Mouse (Mus musculus) kidney, postnatal 0 days (tissue): Measurements from ENCODE around the gene Tceal7. TPM values are rescaled to one million over a fixed set of nuclear protein-coding genes. Genes with fewer than 3 reads are reported as not detected.
A peak's percentile ranks its signal among the peaks of the same experiment; 100 is the strongest.
"Not testable (repeated sequence)": the region's sequence is repeated elsewhere in the genome, so short reads cannot be mapped to it uniquely, and the experiment has no call there.

Experiments
- ATAC-seq: fragments of 200-750 bp; cut with Nextera tagmentation; replicated peaks from 2 replicates; pipeline ENCODE4 v1.8.0; 2017; ENCODE audit warnings: low read depth, moderate number of reproducible peaks, moderate TSS enrichment, moderate library complexity; ENCODE audit not compliant: low FRiP score
- DNase-seq: peaks from one replicate; pipeline ENCODE4 v3.0.0-alpha.2; 2016; ENCODE audit warnings: low spot score
- H3K27ac ChIP-seq: fragments of 300-500 bp; sonication (generic); 2 replicates; pipeline ENCODE4 v1.5.1; 2014; ENCODE audit warnings: mild to moderate bottlenecking
- H3K27me3 ChIP-seq: fragments of 300-500 bp; sonication (generic); 2 replicates; pipeline ENCODE4 v1.6.1; 2014; ENCODE audit warnings: low read length, mixed read lengths; ENCODE audit not compliant: insufficient read depth
- H3K36me3 ChIP-seq: fragments of 300-500 bp; sonication (generic); 2 replicates; pipeline ENCODE4 v1.6.1; 2014; ENCODE audit warnings: low read length, mixed read lengths; ENCODE audit not compliant: insufficient read depth
- H3K4me1 ChIP-seq: fragments of 300-500 bp; sonication (generic); replicated peaks from 2 replicates; pipeline ENCODE4 v1.6.1; 2014; ENCODE audit warnings: antibody characterized with exemption, low read length, mixed read lengths; ENCODE audit not compliant: insufficient read depth
- H3K4me2 ChIP-seq: fragments of 300-500 bp; sonication (generic); 2 replicates; pipeline ENCODE4 v1.6.1; 2014; ENCODE audit warnings: mild to moderate bottlenecking, low read length, moderate library complexity, mixed read lengths
- H3K4me3 ChIP-seq: fragments of 300-500 bp; sonication (generic); replicated peaks from 2 replicates; pipeline ENCODE4 v1.5.1; 2014; ENCODE audit warnings: low read depth, low read length
- H3K9ac ChIP-seq: fragments of 300-500 bp; sonication (generic); 2 replicates; pipeline ENCODE4 v1.6.1; 2014; ENCODE audit warnings: low read depth, low read length
- H3K9me3 ChIP-seq: fragments of 300-500 bp; sonication (generic); replicated peaks from 2 replicates; pipeline ENCODE4 v1.6.1; 2016; ENCODE audit warnings: low read length, inconsistent platforms, mixed read lengths
- CTCF ChIP-seq: IDR thresholded peaks from 2 replicates; pipeline ENCODE4 v1.5.1; 2016; ENCODE audit warnings: antibody characterized with exemption, low read depth, mild to moderate bottlenecking, moderate library complexity
- WGBS: fragments of 180-500 bp; shearing (Covaris S2); extraction: QIAGEN DNeasy Blood & Tissue Kit; methylation state at CpG from one replicate; pipeline ENCODE4 v1.1.7; 2014; 5-methylcytosine and 5-hydroxymethylcytosine counted together
- microRNA-seq: library from miRNA; unstranded; fragments of <30 nt; microRNA quantifications from one replicate; pipeline ENCODE4, GENCODE M21; 2016
- polyA plus RNA-seq: library from polyadenylated mRNA; unstranded; fragments of >200 nt; fragmentation: Nextera tagmentation; extraction: Ambion mirVana; gene quantifications from 2 replicates; pipeline ENCODE4 v1.2.1, GENCODE M21; 2015

Gene Tceal7
- polyA plus RNA-seq, 1 experiment from 2014 or later, result 0.16 TPM

GRCm38 (mm10) chrX:136268173-136268572 lies 53.6 kb downstream of the Tceal7 start:
- ATAC-seq, result no peak
- 67% methylated on average over 4 of the region's 4 CpGs for WGBS
- DNase-seq, result no peak

GRCm38 (mm10) chrX:136269743-136270392 lies 55.3 kb downstream of the Tceal7 start, which contains the start of gene Bex3:
Bex3 (plus strand) TSS chrX:136270253.
- peak within 1 kb of the TSS; percentile 39 for H3K4me3 ChIP-seq
- 0 out of 2 replicates have a peak within 1 kb of the TSS, but pooled peaks have one; percentile 31 for H3K9ac ChIP-seq
- not testable (repeated sequence) for H3K36me3 ChIP-seq, H3K4me1 ChIP-seq, DNase-seq, H3K9me3 ChIP-seq, H3K27me3 ChIP-seq
- peak within 1 kb of the TSS; percentile 44 for H3K4me2 ChIP-seq
- 66% methylated on average over 5 of the region's 30 CpGs for WGBS
- peak; percentile 96 for ATAC-seq
- H3K27ac ChIP-seq, result peak within 1 kb of the TSS; percentile 60; the same call in 1 of the 2 replicates

More at GRCm38 (mm10) chrX:136268173-136268572, 53.6 kb downstream of the Tceal7 start:
- Histone ChIP-seq H3K4me1 (no peaks in the 10 kb centered on the region), H3K36me3 (no peaks in the 10 kb centered on the region), H3K9me3 (no peaks in the 10 kb centered on the region), H3K4me2 (no peak overlapping the region), H3K27ac (no peak overlapping the region), H3K4me3 (no peak overlapping the region), H3K9ac (no peak overlapping the region), H3K27me3 (no peaks in the 10 kb centered on the region)
- no peak for TF ChIP-seq CTCF

GRCm38 (mm10) chrX:136270393-136271111 lies 56.0 kb downstream of the Tceal7 start:
- Histone ChIP-seq H3K27ac (peak overlapping the region; percentile 60; the same call in 1 of the 2 replicates), H3K4me2 (peak overlapping the region; percentile 44), H3K4me3 (peak overlapping the region; percentile 39), H3K9ac (0 out of 2 replicates have a peak overlapping the region, but pooled peaks have one; percentile 31)
- ATAC-seq (peak; percentile 47), DNase-seq (peak; percentile 68)
- not testable (repeated sequence) for H3K9me3 ChIP-seq, H3K27me3 ChIP-seq, H3K36me3 ChIP-seq, H3K4me1 ChIP-seq
- 20% methylated on average over 10 of the region's 60 CpGs for WGBS

DNA sequence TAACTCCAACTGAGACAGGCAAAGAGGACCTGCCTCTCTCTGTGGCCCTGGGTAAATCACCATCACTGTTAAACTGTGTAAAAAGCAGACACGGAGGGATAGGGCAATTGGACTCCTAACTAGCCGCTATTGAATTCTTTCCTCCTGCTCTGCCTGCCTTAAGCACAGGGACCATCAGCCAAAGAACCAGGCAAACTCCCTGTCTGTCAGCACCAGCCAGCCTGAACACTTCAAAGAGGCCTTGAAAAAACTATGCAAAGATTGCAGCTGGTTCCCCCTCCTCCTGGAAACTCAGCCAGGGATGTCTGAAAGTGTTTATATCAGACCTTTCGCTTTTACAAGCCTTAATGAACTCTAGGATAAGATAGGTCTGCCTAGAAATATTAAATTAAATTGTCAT lies 60.0 kb downstream of the Tceal7 start:
- H3K4me1 ChIP-seq, result no peaks in the 10 kb centered on the region
- no peaks in the 10 kb centered on the region for H3K9me3 ChIP-seq
- no peak overlapping the region for H3K27ac ChIP-seq
- ATAC-seq, result no peak
- H3K4me3 ChIP-seq, result no peak overlapping the region
- no peak overlapping the region for H3K4me2 ChIP-seq
- H3K36me3 ChIP-seq, result no peaks in the 10 kb centered on the region
- 26% methylated on average over 3 of the region's 3 CpGs for WGBS
- DNase-seq, result peak; percentile 35
- H3K27me3 ChIP-seq, result no peaks in the 10 kb centered on the region
- TF ChIP-seq CTCF, result no peak
- H3K9ac ChIP-seq, result no peak overlapping the region

DNA sequence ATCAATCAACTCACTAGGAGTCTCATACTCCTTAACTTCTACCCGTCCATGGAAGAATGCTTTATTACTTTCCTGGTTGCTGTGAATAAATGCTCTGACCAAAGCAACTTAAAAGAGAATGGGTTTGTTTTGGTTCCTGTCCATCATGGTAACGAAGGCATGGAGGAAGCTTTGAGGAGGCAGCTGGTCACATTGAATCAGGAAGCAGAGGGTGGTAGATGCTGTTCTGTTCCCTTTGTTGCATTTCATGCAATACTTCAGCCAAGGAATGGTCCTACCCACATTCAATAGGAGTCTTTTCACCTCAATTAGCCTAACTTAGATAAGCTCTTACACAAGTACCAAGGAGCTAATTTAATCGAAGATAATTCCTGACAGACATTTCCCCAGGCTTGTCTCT lies 60.8 kb downstream of the Tceal7 start:
- 54% methylated on average over 3 of the region's 3 CpGs for WGBS
- no peak for TF ChIP-seq CTCF
- Histone ChIP-seq H3K9ac (no peak overlapping the region), H3K27ac (no peak overlapping the region), H3K9me3 (no peaks in the 10 kb centered on the region), H3K36me3 (no peaks in the 10 kb centered on the region), H3K27me3 (no peaks in the 10 kb centered on the region), H3K4me2 (no peak overlapping the region), H3K4me3 (no peak overlapping the region), H3K4me1 (no peaks in the 10 kb centered on the region)
- ATAC-seq (no peak), DNase-seq (no peak)

Small RNA genes lying within 50 kb of the gene (microRNA-seq; reads per million reads assigned to microRNA genes)
- gene Mir6383, result not detected

Other genes with a start within 250 kb of the Tceal7 start
- gene Arxes2, start 221.0 kb upstream of the Tceal7 start, polyA plus RNA-seq, result 111 and 117 TPM in 2 replicates
- 24.6 and 25.5 TPM in 2 replicates for gene Arxes1, start 181.4 kb upstream of the Tceal7 start, polyA plus RNA-seq
- 74.9 and 76.2 TPM in 2 replicates for gene Bex2, start 146.5 kb upstream of the Tceal7 start, polyA plus RNA-seq
- 0.04 TPM in 1 of 2 replicates, not detected in the other for gene Nxf3, start 129.5 kb upstream of the Tceal7 start, polyA plus RNA-seq
- gene Bex4, start 75.8 kb upstream of the Tceal7 start, polyA plus RNA-seq, result 59.2 and 59.8 TPM in 2 replicates
- gene Tceal8, start 42.4 kb upstream of the Tceal7 start, polyA plus RNA-seq, result 206 and 209 TPM in 2 replicates
- gene Tceal5, start 10.9 kb upstream of the Tceal7 start, polyA plus RNA-seq, result 2.6 and 2.9 TPM in 2 replicates
- 53.0 and 54.7 TPM in 2 replicates for gene Bex1, start 734 bp downstream of the Tceal7 start, polyA plus RNA-seq
- gene Tceal9, start 30.3 kb downstream of the Tceal7 start, polyA plus RNA-seq, result 579 and 580 TPM in 2 replicates
- 430 and 466 TPM in 2 replicates for gene Bex3, start 55.5 kb downstream of the Tceal7 start, polyA plus RNA-seq